Mouse (Mus musculus): Measurements from ENCODE around the gene Prrt4. TPM values are rescaled to one million over a fixed set of nuclear protein-coding genes. Genes with fewer than 3 reads are reported as not detected.
"Not testable (repeated sequence)": the region's sequence is repeated elsewhere in the genome, so short reads cannot be mapped to it uniquely, and the experiment has no call there.

The Prrt4 gene
- total RNA-seq (2021), result 1 to 10 TPM; 3.6 to 4.0 TPM

DNA sequence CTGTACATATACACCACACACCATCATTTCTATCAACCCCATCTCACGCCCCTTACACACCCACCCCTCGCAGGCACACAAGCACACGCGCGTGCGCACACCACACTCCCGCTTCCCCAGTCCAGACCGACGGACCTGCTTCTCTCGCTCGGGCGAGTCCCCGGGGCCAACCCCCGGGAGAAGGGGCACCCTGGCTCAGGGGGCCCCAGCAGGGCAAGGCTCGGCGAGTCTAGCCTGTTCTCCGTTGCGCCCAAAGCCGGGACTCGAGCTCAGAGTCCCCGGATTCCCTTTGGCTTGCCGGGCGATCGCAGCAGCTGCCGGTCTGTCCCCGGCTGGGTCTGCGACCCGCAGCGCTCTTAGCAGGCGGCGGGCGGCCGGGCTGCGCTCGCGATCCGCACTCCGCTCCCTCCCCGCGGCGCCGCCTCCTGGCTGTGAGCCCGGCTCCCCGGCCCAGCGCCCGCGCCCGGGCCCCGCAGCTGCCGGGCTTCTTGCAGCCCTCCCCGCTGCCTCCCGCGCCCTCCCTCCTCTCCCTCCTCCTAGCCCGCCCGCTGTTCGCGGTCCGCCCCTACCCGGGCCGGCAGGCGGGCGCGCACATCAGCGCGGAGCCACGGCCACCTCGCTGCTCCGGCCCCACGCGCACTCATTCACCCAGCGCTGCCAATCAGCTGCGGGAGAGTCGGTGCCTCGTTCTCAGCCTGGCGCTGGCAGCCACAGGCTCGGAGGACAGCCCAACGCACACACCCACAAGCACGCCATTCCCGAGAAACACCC is at the start of gene Prrt4:
Gene Prrt4 (minus strand): TSS at position 697 of the 771 bp plus-strand sequence.
- intact Hi-C loops (cut with DNase I), result loop anchor here (2.0 kb wide), 1 partner anchor 14 kb away; no protein-coding TSS in a partner anchor
- peak; percentile 60 to 72 for DNase-seq

GRCm38 (mm10) chr6:29217717-29218116 is 38.3 kb upstream of the Prrt4 start:
- DNase-seq, result not testable (repeated sequence)
- intact Hi-C loops (cut with DNase I), result loop anchor here (2.0 kb wide), 1 partner anchor 23 kb away; no protein-coding TSS in a partner anchor

GRCm38 (mm10) chr6:29215881-29216501 is 36.6 kb upstream of the Prrt4 start, which contains the start of gene Impdh1:
Gene Impdh1, minus strand, starts transcription at chr6:29216364.
- DNase-seq, result peak; percentile 79 to 85
- intact Hi-C loops (cut with DNase I), result loop anchor here (2.0 kb wide), 1 partner anchor 25 kb away; no protein-coding TSS in a partner anchor

DNA sequence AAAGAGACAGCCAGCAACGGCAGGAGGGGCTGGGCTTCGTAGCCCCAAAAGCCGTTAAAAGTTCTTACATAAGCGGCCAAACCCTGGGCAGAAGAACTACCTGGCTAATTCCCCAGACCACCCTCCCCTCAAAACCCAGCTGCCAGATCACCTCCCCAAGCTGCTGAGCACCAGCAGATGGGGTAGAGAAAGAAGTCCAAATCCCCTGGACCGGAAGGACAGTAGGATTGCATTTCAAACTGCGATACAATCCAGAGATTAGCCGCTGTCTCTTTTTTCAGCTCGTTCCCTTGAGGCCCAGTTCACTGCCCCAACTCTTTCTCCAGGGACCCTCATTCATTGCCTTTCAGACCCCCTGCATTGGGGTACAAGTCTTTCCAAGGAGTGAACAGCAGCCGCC is 35.8 kb upstream of the Prrt4 start:
- no peak for DNase-seq
- intact Hi-C loops (cut with DNase I), result no loop called here

- DNase-seq, result no peak
- intact Hi-C loops (cut with DNase I), result loop anchor here (5.0 kb wide), 1 partner anchor 133 kb away; the partner anchor contains the start of gene Calu
These were observed 35.4 kb upstream of the Prrt4 start for GRCm38 (mm10) chr6:29214776-29215175.

DNA sequence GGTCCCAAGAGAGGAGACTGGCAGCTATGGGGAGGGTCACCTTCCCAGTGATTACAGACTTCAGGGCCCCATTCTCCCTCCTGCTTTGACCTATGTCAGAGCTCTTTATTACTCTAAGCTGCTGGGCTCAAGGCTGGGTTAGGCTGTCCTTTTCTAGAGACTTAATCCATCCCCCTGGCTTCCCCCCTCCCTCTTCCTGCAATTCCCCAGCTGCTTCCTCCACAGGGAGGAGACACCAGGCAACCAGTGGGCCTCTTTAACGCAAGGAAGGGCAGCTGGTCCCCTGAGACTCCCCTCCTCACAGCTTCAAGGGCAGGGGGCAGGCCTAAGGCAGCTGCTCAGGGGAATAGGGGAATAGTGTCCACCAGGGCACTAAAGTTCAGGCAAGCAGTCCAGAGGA is 34.9 kb upstream of the Prrt4 start:
- intact Hi-C loops (cut with DNase I), result loop anchor here (5.0 kb wide), 1 partner anchor 133 kb away; the partner anchor contains the start of gene Calu
- DNase-seq, result peak in 1 of 2 experiments; percentile 45

GRCm38 (mm10) chr6:29213436-29213835 is 34.1 kb upstream of the Prrt4 start:
- DNase-seq, result no peak
- intact Hi-C loops (cut with DNase I), result loop anchor here (5.0 kb wide), 1 partner anchor 134 kb away; the partner anchor contains the start of gene Calu

DNA sequence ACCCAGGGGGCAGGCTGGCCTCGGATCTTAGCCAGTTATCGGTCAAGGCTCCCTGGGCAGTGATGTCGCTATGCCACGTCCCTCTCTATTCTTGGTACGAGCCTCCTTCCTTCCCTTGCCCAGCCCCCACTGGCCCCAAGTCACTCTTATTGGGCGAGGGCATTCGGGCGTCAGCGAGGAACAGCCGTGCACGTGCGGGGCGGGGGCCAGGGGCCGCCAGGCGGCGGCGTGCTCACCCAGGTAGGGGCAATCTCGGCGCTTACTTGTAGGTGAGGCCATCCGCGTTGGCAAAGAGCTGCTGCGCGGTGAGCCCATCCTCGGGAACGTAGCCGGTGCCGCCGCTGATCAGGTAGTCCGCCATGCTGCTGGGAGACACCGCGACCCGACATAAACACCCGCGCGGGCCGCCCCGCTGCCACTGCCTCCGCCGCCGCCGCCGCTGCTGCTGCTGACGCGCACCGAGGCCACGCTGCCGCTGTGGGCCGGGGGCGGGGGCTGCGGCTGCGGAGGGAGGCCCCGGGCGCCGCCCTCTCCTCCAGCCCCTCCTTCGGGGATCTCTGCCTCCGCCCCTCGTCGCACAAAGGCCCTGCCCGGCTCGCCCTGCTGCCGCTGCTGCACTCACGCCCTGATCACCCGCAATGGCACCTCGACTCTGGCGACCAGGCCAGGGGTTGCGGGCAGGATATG is 32.6 kb upstream of the Prrt4 start:
- intact Hi-C loops (cut with DNase I), result loop anchor here (5.0 kb wide), 1 partner anchor 135 kb away; the partner anchor contains the start of gene Calu
- peak; percentile 78 to 85 for DNase-seq

GRCm38 (mm10) chr6:29211146-29211545 is 31.8 kb upstream of the Prrt4 start:
- intact Hi-C loops (cut with DNase I), result loop anchor here (5.0 kb wide), 1 partner anchor 136 kb away; the partner anchor contains the start of gene Calu
- DNase-seq, result no peak

- intact Hi-C loops (cut with DNase I), result loop anchor here (5.0 kb wide), 1 partner anchor 137 kb away; the partner anchor contains the start of gene Calu
- DNase-seq, result no peak
These were observed 31.0 kb upstream of the Prrt4 start for GRCm38 (mm10) chr6:29210231-29210936.

GRCm38 (mm10) chr6:29208178-29208577 is 28.8 kb upstream of the Prrt4 start:
- DNase-seq, result no peak
- intact Hi-C loops (cut with DNase I), result no loop called here

GRCm38 (mm10) chr6:29207017-29207416 is 27.6 kb upstream of the Prrt4 start:
- intact Hi-C loops (cut with DNase I), result no loop called here
- no peak for DNase-seq

DNA sequence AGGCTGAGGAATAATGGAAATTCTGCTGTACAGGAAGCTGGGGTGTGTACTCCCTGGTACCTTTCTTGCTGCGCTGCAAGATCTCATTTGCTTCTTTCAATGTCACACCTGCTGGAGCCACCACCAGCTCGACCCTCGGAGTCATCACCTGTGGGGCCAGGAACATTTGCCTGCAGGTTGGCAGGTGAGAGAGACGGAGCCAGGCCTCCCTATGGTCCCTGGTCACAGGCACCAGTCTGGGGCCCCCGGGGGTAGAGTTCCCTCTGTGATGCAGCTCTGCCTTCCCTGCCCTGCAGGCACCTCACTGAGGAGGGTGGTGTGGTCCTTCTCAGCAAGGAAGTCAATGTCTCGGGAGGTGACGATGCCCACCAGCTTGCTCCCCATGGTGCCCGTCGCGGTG is 26.6 kb upstream of the Prrt4 start:
- DNase-seq, result no peak

GRCm38 (mm10) chr6:29204932-29205614 is 25.7 kb upstream of the Prrt4 start:
- intact Hi-C loops (cut with DNase I), result loop anchor here (1.0 kb wide), 2 partner anchors 35 to 74 kb away; partner anchors contain the start of gene Fam71f2

More for the DNA sequence above, 26.6 kb upstream of the Prrt4 start:
- intact Hi-C loops (cut with DNase I), result no loop called here

GRCm38 (mm10) chr6:29203861-29204585 is 24.6 kb upstream of the Prrt4 start:
- intact Hi-C loops (cut with DNase I), result no loop called here

More at GRCm38 (mm10) chr6:29204932-29205614, 25.7 kb upstream of the Prrt4 start:
- DNase-seq, result peak; percentile 66 to 70

DNA sequence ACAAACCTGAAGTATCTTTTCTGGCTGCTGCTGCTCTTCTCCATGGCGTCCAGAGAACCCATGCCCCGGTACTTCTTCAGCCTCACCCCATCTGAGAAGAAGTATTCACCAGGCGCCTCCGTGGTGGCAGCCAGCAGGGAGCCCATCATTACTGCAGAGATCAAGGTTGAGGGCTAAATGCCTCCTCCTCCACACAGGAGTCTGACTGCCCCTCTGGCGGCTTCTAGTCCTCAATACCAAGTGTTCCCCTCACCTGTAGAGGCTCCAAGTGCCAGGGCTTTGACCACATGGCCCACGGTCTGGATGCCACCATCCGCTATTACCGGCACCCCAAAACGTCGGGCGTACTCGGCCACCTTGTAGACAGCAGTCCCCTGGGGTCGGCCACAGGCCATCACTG is 23.7 kb upstream of the Prrt4 start:
- no peak for DNase-seq
- intact Hi-C loops (cut with DNase I), result no loop called here

More at GRCm38 (mm10) chr6:29203861-29204585, 24.6 kb upstream of the Prrt4 start:
- DNase-seq, result no peak

GRCm38 (mm10) chr6:29201988-29202387 is 22.6 kb upstream of the Prrt4 start:
- DNase-seq, result no peak
- intact Hi-C loops (cut with DNase I), result no loop called here

GRCm38 (mm10) chr6:29201341-29201740 is 22.0 kb upstream of the Prrt4 start:
- no peak for DNase-seq
- intact Hi-C loops (cut with DNase I), result no loop called here

DNA sequence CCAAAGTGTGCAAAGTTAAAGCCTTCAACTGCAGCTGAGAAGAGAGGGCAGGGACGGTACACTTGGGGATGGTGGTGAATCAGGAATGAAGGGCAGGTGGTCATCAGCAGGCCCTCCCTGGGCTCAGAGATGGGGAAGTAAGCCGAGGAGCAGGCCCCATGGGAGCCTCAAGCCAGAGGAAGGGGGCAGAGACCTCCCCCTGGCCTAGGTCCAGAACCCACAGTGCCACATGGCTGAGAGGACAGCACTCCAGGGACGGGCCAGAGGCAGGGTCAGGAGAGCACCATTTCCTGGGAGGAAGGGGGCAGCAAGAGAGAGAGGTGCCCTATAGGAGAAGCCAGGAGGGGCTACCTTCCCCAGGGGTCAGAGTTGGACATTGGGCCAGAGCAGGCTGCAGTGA is 21.1 kb upstream of the Prrt4 start:
- intact Hi-C loops (cut with DNase I), result no loop called here
- no peak for DNase-seq
